Mouse (Mus musculus) frontal cortex, postnatal 25 days (tissue): Measurements from ENCODE around the gene Abcb8.

Experiments used
- DNase-seq, 2 experiments: peaks; one replicate each; pipeline ENCODE4 v3.0.0; 2022; ENCODE audit warnings: low spot score in 2 of 2

The Abcb8 gene

DNA sequence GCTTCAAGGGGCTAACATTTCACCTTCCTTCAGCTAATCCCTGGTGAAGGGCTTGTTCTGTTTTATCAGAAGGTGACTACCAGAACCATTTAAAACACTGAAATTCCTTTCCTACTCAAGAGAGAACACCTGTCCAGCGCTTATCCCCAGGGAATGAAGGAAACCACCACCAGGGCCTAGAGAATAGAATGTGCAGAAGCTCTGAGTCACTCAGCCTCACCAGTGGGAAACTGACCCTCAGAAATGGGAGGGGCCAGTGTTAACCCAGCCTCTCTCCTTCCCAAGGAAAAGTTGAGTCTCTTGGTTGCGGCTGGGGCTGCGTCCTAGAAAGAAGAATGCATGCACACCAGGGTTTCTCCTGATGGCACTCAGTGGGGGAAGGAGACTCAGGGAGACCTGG is 61.6 kb downstream of the Abcb8 start:
- no peak for DNase-seq

- DNase-seq = no peak
Observed at GRCm38 (mm10) chr5:24455613-24456012, 62.1 kb downstream of the Abcb8 start.
